Mouse (Mus musculus) lung, postnatal 0 days (tissue): ENCODE data around the gene Ppbp.
A peak's percentile ranks its signal among the peaks of the same experiment; 100 is the strongest.

Experiments
- CTCF ChIP-seq: IDR thresholded peaks from 2 replicates; pipeline ENCODE4 v1.5.1; 2016; ENCODE audit warnings: antibody characterized with exemption, mild to moderate bottlenecking
- EP300 ChIP-seq: IDR thresholded peaks from 2 replicates; pipeline ENCODE4 v1.6.1; 2016; ENCODE audit warnings: antibody characterized with exemption, mild to moderate bottlenecking, control low read depth

DNA sequence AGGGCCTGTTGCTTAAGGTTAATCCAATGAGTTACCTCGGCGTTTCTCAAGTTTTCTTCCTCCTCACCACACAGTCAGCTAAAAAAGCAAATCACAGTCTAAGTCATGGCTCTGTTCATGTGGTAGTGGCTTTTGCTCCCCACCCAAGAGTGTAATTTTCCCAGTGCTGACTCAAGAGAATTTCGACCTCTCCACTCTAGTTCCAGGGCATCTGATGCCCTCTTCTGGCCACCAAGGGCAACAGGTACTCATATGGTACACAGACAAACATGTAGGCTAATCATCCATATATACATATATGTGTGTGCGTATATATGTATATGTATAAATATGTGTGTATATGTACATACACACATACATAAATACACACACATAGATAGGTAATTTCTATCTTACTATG is 19.8 kb downstream of the Ppbp start:
- TF ChIP-seq CTCF = peak; percentile 56
- TF ChIP-seq EP300 = no peak
